ENCODE assay signal across 11 mouse cellular contexts in the genomic region with DNA sequence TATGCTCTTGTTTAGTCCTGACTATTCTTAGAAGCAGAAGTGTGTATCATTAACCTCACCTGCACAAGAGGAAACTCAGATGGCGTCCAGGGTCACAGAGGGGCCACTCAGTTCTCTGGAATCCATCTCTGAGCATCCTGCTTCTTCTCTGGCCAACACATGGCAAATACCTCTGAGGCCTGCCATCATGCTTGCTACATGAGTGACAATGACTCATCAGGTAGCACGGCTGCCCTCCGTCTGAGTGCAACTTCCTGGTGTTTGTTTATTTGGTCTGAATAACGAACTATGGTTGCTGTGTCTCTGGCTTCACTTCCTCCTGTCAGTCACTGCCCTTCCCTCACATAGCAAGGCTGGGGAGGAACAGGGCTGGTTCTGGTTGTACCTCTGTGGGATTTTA. TPM values are rescaled to one million over a fixed set of nuclear protein-coding genes. Genes with fewer than 3 reads are reported as not detected.
DNase-seq lines count a peak whose midpoint lies in the region; ATAC-seq and TF ChIP-seq lines count a peak whose summit lies in the region.
"Had no signal": no experiment of that assay in that cellular context is flagged by ENCODE, and none has a peak within 500 bp of the region (broad histone marks: within the 10 kb centered on the region; RNA-seq: fewer than 3 reads in every experiment).

No protein-coding gene starts in this region.

- WGBS in limb, embryonic 12.5 days: 41% methylated on average over 4 of the region's 4 CpGs
- WGBS in limb, embryonic 10.5 days: 46% methylated on average over 4 of the region's 4 CpGs

- DNase-seq in limb, embryonic 10.5 days (ENCODE audit: low spot score): no peak
- no peak for DNase-seq in cerebellum, adult 18-20 months
- no peak for DNase-seq in cerebellum, adult 11 months
- DNase-seq in layer of hippocampus, postnatal 25 days (ENCODE audit: extremely low spot score in 1 of 2, low spot score in 1 of 2): no peak
- DNase-seq: adrenal gland, postnatal 14 days; midbrain, embryonic 14.5 days had no signal

- no peaks in the 10 kb centered on the region for H3K27me3 ChIP-seq in limb, embryonic 12.5 days
- H3K27me3 ChIP-seq in limb, embryonic 10.5 days (ENCODE audit: low read depth, poor library complexity, severe bottlenecking): no peaks in the 10 kb centered on the region
- no peaks in the 10 kb centered on the region for H3K27me3 ChIP-seq in C2C12 (ENCODE audit: control insufficient read depth, insufficient read depth, insufficient read length)

- H3K36me3 ChIP-seq in limb, embryonic 12.5 days: peaks cover 34% of the 10 kb centered on the region
- H3K36me3 ChIP-seq in limb, embryonic 10.5 days: peaks cover 34% of the 10 kb centered on the region
- H3K36me3 ChIP-seq in C2C12 (ENCODE audit: control insufficient read depth, insufficient read depth): peaks cover 26% of the 10 kb centered on the region

- H3K9me3 ChIP-seq in limb, embryonic 12.5 days: no peaks in the 10 kb centered on the region
- H3K9me3 ChIP-seq in limb, embryonic 10.5 days (replicated peaks): no peaks in the 10 kb centered on the region

- no peak overlapping the region for H3ac ChIP-seq in C2C12 (ENCODE audit: control insufficient read depth, insufficient read length, low read depth)

- no peak overlapping the region for H3K4me2 ChIP-seq in limb, embryonic 12.5 days

- H3K4me1 ChIP-seq in limb, embryonic 12.5 days (replicated peaks): no peaks in the 10 kb centered on the region
- H3K4me1 ChIP-seq in limb, embryonic 10.5 days: peaks cover 23% of the 10 kb centered on the region

- H3K27ac ChIP-seq in limb, embryonic 12.5 days: 0 out of 2 replicates have a peak overlapping the region, but pooled peaks have one; percentile 18
- no peak overlapping the region for H3K27ac ChIP-seq in limb, embryonic 10.5 days

- no peaks in the 10 kb centered on the region for H3K79me2 ChIP-seq in C2C12 (ENCODE audit: control insufficient read depth, insufficient read depth)

- H3K79me3 ChIP-seq in C2C12 (ENCODE audit: low read depth): no peaks in the 10 kb centered on the region

- no peak for TF ChIP-seq CTCF in C2C12 (IDR thresholded peaks at IDR 0.05; ENCODE audit: control insufficient read depth, insufficient read depth, insufficient read length)

- no peak for ATAC-seq in limb, embryonic 12.5 days (ENCODE audit: insufficient number of reproducible peaks, insufficient read depth, low FRiP score, low TSS enrichment, low read depth)
- peak; percentile 91 for ATAC-seq in common myeloid progenitor, adult 5-6 weeks (replicated peaks; ENCODE audit: low read depth, poor library complexity, severe bottlenecking)
- peak; percentile 89 for ATAC-seq in megakaryocyte progenitor cell, adult 5-6 weeks (replicated peaks; ENCODE audit: poor library complexity)

- no peak overlapping the region for H3K9ac ChIP-seq in limb, embryonic 12.5 days (replicated peaks)

- H3K4me3 ChIP-seq in limb, embryonic 12.5 days (replicated peaks): no peak overlapping the region
- H3K4me3 ChIP-seq in limb, embryonic 10.5 days: no peak overlapping the region
- no peak overlapping the region for H3K4me3 ChIP-seq in C2C12 (ENCODE audit: insufficient read depth, poor library complexity, severe bottlenecking)
- H3K4me3 ChIP-seq: erythroblast, embryonic 14.5 days had no signal

TF ChIP-seq in C2C12, 6 proteins besides CTCF, POLR2A, EP300 and RAD21:
- TF ChIP-seq CEBPB (IDR thresholded peaks at IDR 0.05; ENCODE audit: low read depth) (no peak), MAX (IDR thresholded peaks at IDR 0.05) (peak; percentile 77), FOSL1 (IDR thresholded peaks at IDR 0.05; ENCODE audit: insufficient read depth, low read length, poor library complexity, severe bottlenecking) (peak; percentile 54), MYOD1 (IDR thresholded peaks at IDR 0.05; ENCODE audit: control insufficient read depth, insufficient read length, low read depth) (peak; percentile 24)

RNA-seq across cellular contexts. Expression of gene Tmem184b, which starts 11.1 kb away (rescaled TPM):
- polyA plus RNA-seq in limb, embryonic 12.5 days (2016; fragmentation: Nextera tagmentation; extraction: Ambion mirVana): 54.7 and 63.8 TPM in 2 replicates
- 63.5 and 74.8 TPM in 2 replicates for polyA plus RNA-seq in limb, embryonic 10.5 days (2016; fragmentation: Nextera tagmentation; extraction: Ambion mirVana)
- 74.2 TPM for polyA plus RNA-seq in C2C12 (2012; fragmentation: generic; extraction: Trizol)
- total RNA-seq in common myeloid progenitor, adult 5-6 weeks (2017): 3.4 and 4.2 TPM in 2 replicates
- 12.0 and 12.2 TPM in 2 replicates for total RNA-seq in megakaryocyte progenitor cell, adult 5-6 weeks (2015)
- 4.0 and 4.3 TPM in 2 replicates for total RNA-seq in megakaryocyte progenitor cell, adult 5-6 weeks (2017)
- 10 to 100 TPM; 54.2 to 55.4 TPM for total RNA-seq in layer of hippocampus, postnatal 25 days (2021)

RNA-seq across cellular contexts. Expression of gene Csnk1e, which starts 40.9 kb away (rescaled TPM):
- polyA plus RNA-seq in limb, embryonic 12.5 days (2016; fragmentation: Nextera tagmentation; extraction: Ambion mirVana): 148 and 158 TPM in 2 replicates
- polyA plus RNA-seq in limb, embryonic 10.5 days (2016; fragmentation: Nextera tagmentation; extraction: Ambion mirVana): 152 and 170 TPM in 2 replicates
- 98.6 TPM for polyA plus RNA-seq in C2C12 (2012; fragmentation: generic; extraction: Trizol)
- 40.3 and 46.5 TPM in 2 replicates for total RNA-seq in common myeloid progenitor, adult 5-6 weeks (2017)
- total RNA-seq in megakaryocyte progenitor cell, adult 5-6 weeks (2015): 32.0 and 45.6 TPM in 2 replicates
- total RNA-seq in megakaryocyte progenitor cell, adult 5-6 weeks (2017): 29.1 and 30.7 TPM in 2 replicates
- 100 to 1,000 TPM; 110 to 121 TPM for total RNA-seq in layer of hippocampus, postnatal 25 days (2021)

Comparison
In these comparisons a context has a peak if more than half of its experiments do, and no peak if none do; other contexts are left out.
1. RNA of gene Tmem184b, which starts 11.1 kb away (total RNA-seq): 54.2 to 55.4 TPM in layer of hippocampus, postnatal 25 days; 4.0 to 12.2 TPM in megakaryocyte progenitor cell, adult 5-6 weeks and 3.4 to 4.2 TPM in common myeloid progenitor, adult 5-6 weeks; every median in the first group is over 4 times any median in the second.